Mouse (Mus musculus): Measurements from ENCODE around the gene Lamb3.

Gene Lamb3

GRCm38 (mm10) chr1:193382841-193383462, 175.5 kb downstream of the Lamb3 start:
- DNase-seq (ENCODE audit: low spot score) = no peak

- peak; percentile 63 for DNase-seq (ENCODE audit: low spot score)
Observed at GRCm38 (mm10) chr1:193386136-193386535, 178.6 kb downstream of the Lamb3 start.

GRCm38 (mm10) chr1:193387241-193387640, 179.7 kb downstream of the Lamb3 start:
- no peak for DNase-seq (ENCODE audit: low spot score)

- no peak for DNase-seq (ENCODE audit: low spot score)
Observed at GRCm38 (mm10) chr1:193389505-193389904, 182.0 kb downstream of the Lamb3 start.

DNA sequence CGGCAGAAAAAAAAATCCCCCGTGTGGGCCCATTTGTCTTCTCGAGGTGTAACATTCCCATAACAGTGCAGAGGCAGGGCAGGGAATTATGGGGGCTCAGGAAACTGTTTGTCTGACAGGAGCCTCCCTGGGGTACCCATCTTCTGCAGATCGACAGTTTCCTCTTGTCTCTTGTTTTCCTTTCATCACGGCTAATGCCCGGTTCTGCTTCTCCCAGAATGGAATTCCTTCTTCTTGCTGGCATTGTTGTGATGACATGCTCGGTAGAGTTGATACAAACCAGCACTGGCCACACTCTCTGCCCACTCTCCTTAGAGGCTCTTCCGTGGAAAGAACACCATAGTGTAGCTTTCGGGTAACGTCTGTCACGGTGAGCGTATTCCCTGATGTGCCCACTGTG, 182.5 kb downstream of the Lamb3 start:
- DNase-seq (ENCODE audit: low spot score) = no peak

GRCm38 (mm10) chr1:193392266-193392665, 184.8 kb downstream of the Lamb3 start:
- DNase-seq (ENCODE audit: low spot score) = no peak
